Mouse (Mus musculus): ENCODE measurements around the gene Fcgrt.

DNA sequence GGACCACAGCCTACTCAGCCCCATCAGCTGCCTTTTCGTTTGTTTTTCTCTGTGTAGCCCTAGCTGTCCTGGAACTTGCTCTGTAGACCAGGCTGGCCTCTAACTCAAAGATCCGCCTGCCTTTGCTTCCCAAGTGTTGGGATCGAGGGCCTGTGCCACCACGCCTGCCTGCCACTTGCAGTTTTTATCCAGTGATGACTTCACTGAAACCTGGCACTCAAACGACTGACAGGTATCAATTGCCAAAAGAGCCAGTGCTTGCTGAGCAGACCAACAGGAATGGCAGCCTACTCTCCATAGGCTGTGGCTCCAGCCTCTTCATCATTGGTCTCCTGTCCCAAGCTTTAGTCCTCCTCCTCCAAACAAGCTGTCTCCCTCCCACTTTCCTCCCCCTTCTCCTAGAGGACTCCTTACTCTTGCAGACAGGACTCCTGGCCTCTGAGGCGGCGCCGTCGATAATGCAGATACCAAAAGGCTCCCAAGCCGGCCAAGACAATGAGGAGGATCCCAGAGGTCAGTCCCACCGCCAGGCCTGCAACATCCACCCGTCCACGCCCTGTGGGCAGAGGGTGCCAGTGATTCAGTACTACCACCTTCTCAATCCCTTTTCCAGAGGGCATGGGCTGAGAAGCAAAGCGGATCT lies 47.2 kb downstream of the Fcgrt start:
- TF ChIP-seq CTCF (IDR thresholded peaks at IDR 0.05; ENCODE audit: borderline replicate concordance, control insufficient read depth, extremely low read depth, insufficient read depth, low read length, poor library complexity) (no peak), POLR2A (IDR thresholded peaks at IDR 0.05; ENCODE audit: control insufficient read depth, extremely low read depth, insufficient read depth, low read length, poor library complexity) (no peak)

Measured in thymus, adult 2 months (tissue).